Mouse (Mus musculus): Measurements from ENCODE around the gene Nsmce1.

The Nsmce1 gene

DNA sequence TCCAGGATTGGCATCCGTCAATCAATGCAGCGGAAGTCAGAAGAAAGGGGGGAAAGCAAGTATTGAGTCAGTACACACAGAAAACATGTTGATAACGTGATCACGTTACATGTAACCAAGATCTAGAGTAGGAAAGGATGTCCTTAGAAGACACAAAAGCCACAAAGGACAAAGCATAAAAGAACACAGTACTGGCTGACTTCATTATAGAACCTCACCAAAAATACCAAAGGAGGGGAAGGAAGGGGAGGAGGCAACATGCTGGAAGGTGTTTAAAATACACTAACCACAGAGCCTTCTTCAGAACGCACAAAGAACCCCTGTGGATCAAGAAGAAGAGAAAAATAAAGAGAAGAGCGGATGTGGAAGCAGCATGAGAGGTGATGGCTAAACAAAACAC lies 2.7 kb downstream of the Nsmce1 start:
- no peak for DNase-seq

DNA sequence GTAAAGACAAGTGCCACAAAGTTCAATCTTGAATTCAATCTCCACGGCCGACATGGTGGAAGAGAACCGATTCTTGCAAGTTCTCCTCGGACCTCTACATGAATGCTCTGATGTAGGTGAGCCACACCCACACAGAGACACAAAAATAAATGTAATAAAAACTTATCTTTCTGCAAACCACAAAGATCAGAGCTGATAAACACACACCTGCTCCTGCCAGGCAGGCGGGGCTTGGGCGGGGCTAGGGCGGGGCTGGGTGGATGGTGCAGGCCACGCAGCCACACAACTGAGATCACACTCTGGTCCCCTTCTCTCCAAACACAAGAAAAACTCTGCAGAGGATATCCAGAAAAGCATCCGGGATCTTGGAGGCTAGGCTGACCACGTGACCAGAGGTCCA lies 4.3 kb downstream of the Nsmce1 start:
- DNase-seq, result no peak

DNA sequence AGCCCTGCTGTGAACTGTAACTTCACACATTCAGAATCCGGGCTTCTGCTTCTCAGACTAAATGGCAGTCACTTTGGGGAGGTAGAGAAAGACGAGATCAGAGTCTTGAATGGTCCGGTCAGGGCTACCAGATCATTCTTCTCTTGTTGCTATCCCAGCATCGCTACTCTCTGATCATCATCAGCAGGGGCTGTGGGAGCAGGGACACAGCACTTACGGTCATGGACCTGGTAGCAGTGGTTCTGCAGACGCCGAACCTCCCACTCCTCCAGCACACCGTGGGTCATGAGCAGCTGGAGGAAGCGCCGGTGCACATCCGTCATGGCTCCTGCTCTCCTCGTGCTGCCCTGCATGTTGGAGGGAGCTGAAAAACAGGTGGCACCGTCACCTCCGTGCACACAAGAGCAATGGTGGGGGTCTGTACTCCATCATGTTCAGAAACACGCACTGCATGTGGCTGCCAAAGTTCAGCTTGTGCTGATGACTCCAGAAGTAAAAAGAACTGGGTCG lies 5.2 kb downstream of the Nsmce1 start:
- DNase-seq, result no peak

DNA sequence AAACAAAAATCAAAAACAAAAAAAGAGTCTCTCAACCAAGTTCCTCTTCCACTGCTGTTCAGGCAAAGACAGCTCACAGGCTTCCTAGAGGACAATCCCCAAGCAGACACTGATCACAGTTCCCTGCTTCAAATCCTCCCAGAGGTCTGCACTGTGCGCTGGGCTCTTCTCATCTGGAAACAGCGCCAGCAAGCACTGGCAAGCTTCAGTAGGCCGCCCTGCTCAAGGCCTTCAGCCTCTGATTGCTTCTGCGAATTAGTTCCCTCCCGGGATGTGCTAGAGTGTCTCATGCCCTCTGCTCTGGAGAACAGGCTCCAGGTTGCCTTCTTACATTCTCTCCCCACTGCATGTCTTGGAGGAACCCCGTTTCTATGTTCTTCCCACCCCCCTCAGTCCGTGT lies 6.6 kb downstream of the Nsmce1 start:
- DNase-seq, result no peak

DNA sequence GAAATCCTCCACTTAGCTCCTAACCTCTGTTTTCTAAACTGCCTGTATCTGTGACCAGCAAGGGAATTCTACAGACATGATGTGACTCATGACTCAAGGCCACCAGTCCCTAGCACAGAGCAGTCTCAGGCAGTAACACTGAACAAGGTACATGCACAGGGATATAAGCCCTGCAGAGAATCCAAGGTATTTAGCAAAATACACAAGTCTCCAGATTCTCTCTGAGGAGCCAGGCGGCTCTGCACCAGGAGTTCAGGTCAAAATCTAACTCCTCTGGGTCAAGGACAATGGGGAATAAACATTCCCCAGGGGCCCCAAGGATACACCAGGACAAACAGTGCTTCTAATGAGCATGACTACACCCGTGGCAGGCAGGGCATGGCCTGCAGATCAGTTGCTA lies 8.5 kb downstream of the Nsmce1 start:
- no peak for DNase-seq

DNA sequence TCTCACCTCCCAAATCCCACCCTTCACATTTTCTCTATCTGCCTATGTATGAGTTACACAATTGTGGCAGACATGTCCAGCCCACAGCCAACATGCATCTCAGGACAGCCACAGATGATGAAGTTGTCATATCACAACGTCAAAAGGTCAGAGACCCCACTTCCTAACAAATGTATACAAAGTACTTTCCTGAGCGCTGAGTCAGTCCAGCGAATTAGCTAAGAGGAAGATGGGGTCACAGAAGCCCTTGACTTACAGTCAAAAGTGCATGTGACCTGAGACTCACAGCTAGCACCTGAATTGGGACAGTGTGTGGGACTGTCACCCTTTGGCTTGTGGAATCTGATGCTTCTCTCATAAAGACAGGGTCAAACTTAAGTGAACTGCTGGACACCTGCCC lies 9.1 kb downstream of the Nsmce1 start:
- no peak for DNase-seq

DNA sequence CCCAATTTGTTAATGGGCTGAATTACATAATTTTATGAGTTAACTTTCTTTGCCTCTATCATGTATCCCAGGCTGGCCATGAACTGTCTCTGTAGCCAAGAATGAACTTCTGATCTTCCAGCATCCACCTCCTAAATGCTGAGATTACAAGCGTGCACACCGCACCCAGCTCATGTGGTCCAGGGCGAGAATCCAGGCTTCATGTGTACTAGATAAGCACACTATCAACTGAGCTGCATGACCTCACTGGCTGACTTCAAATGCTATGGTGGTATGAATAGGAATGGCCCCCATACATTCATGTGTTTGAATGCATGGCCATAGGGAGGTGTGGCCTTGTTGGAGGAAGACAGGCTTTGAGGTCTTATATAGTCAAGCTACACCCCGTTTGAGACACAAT lies 10.9 kb downstream of the Nsmce1 start:
- DNase-seq, result no peak

DNA sequence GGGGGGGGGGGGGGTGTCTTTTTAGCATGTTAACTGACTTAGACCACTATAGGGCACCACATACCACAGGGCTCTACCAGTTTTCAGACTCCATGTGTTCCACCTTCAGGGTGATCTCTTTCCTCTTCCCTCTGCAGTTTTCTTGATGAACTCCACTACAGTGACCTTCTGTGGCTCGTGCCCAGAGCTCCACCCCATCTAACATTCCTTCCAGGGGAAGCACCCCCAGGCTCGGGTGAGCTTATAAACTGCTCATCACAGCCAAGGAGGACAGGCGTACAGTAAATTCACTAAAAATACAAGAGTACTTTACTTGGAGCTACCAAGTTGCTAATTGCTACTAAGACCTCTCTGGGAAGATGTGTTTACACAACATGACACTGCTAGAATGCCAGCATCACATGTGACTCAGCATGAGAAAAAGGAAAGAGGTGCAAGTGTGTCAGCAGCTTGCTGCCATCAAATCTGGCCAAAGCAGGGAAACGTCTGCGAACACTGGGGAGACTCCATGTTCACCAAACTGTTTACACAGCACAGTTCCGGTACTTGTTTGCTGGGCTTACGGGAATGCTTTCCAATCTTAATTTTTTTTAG lies 12.9 kb downstream of the Nsmce1 start:
- DNase-seq, result no peak

DNA sequence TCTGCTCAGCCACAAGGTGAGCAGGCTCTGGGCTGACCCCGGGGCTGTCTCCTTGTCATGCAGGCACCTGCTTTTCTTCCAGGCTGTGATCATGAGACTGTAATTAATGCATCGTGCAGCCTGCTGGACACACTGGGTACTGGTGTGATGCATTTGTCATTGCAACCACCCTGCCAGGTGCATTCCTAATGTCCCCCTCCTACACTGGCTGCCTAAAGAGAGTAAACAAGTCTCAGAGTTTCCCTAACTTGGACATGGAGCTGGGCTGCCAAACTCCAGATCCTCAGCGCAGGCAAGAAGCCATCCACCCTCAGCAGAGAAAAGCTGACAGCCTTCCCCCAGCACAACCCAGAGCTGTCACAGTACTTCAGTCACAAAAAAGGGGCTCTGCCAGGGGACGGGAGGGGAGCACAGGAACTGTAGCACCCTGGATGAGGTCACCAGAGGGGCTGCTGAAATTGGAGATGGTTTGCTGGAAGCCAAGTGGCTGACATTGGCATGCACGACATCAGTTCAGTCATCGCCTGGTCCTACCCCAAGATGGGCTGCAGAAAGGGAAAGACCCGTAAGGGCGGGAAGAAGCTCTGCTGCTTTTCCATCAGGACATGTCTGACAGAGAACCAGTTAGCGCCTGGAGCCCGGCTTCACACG lies 15.7 kb downstream of the Nsmce1 start:
- DNase-seq, result no peak

DNA sequence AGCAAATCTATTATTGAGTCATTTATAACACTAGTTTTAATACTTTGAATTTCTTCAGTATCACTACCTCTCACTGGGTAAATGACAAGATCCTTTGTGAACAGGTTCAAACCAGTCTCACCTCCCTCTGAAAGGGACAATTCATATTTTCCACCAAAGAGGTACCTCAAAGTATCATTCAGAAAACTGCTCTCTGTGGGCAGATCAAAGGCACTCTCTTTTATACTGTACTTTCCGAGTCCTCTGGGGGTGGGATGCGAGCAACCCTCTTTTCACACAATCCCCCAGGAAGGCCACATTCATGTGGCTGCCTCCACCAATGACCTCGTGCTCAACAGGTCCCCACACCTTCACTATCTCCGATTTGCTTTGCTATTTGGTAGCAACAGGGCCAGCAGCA lies 16.9 kb downstream of the Nsmce1 start:
- DNase-seq, result no peak

DNA sequence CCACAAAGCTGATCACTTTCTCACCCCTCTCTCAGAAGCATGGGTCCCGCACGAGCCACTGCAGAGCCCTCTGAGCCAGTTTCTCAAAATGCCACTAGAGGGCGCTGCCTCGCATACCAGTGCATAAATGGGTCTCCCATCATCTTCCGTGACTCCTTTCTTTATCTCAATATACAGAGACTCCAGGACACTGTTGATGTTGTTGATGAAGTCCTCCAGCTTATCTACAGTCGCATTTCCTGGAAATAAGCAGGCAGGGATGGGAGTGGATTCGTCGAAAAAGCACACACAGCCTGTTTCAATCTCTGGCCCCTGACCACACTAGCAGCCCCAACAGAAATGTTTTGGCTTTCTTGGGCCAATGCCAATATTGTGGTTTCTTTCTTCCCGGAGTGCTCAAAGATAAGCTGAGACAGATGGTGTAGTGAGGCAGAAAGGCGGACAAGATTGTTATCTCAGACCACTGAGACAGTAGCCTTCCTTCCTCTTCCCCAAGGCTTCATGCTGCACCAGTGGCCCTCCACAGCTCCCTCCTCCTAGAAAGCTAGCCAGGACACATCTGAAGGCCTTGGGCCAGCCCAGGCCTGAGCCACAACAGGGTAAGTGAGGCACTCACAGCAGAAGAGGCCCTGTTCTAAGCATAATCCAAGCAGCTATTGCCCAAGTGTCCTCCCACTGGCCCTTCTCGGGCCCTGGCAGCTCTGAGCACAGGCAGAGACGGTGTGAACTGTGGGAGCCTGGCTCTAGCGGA lies 19.2 kb downstream of the Nsmce1 start:
- DNase-seq, result peak; percentile 67

DNA sequence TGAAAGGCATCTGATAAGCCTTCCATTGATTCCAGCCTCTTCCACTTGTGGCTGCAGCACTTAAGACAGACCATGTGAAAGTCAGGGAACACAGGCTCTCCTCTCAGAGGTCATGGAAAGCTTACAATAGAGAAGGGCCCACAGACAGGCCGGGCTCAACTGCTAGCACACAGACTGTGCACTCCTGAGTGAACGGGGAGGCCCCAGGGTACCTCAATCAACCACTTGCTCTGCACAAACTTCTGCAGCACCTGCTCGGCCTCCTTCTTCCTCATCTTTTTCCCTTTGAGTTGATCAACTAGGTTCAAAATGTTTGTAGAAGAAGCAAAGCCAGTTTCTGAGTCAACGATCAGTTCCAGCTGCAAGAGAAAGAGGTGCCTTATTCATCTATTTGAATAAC lies 20.5 kb downstream of the Nsmce1 start:
- no peak for DNase-seq

DNA sequence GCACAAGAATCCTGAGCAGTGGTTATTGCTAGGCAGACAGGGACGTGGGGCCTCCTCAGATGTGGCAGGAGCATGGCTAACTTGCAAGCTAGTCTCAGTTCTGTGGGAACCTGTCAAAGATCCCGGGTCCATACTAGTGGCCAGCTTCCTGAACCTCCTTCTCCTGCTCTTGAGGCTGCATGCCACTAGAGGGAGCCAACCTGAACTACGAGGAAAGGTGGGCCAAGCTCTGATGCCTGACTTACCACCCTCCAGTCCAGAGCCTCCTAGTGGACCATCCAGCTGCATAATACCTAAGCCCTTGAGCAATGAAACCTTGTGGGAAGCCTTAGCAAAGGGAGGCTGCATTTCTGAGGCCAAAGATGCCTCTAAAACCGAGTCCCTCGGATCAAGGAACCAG lies 21.5 kb downstream of the Nsmce1 start:
- peak; percentile 47 for DNase-seq

DNA sequence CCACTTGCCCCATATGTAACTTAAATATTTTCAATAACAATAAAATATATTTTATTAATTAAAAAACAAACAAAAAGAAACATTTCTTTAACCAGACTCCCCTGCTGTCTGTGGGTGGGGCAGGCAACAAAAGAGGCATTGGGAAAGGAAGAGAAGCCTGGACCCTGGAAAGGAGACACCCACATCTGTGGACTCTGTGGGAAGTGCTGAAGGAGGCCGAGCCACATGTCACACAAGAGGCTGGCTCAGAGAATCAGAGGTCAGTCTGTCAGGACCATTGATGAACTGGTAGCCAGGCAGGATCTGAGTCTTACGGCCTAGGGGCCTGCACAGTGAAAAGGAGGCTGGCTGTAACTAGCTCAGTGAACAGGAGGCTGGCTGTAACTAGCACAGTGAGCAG lies 29.2 kb downstream of the Nsmce1 start:
- DNase-seq, result no peak

DNA sequence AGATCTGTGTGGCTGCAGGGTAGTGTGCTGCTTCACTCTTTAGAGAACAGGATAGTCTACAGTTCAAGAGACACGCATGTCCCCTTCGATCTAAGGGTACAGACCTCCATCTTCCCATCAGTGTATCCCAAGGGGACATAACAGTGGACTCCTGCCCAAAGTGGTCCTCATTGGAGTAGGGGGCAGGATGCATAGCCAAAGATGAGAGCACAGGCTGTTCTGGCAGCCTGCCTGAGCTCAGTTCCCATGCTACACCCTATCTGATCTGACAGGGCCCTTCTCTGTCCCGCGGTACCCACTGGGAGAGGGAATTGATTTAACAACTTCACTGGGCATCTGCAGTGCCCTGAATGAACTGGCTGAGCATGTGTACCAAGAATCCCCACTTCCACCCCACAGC lies 37.7 kb downstream of the Nsmce1 start:
- DNase-seq, result no peak

DNA sequence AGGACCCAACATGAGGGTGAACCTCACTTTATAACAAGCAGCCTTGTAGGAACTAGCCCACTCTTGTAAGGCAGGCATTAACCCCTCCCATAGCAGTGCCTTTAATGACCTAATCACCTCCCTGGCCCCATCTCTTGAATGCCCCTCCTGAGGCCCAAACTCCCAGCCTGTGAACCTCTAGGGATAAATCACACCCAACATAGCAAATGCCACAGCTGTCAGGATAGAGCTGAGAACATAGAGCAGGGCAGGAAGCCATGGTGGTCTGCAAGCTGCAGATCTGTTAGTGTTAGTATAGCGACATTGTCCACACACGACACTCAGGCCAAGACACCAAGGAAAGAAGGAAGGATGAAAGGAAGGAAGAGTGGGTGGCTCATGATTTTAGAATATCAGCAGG lies 40.3 kb downstream of the Nsmce1 start:
- DNase-seq, result no peak

DNA sequence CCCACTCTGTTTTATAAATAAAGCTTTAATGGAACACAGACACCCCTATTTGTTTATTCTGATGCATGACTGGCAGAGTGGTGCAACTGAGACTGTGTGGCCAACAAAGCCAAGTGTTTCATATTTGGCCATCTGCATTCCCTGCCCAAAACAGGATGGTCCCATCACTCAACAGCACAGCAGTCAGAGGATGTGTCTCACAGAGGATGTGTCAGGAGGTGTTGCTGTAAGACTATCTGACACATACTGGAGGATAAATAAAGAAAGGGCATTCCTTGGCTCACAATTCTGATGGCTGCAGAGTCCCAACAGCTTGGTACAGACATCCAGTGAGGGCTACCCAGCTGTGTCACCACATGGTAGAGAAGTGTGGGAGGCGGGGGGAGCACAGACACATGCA lies 40.7 kb downstream of the Nsmce1 start:
- DNase-seq, result no peak

DNA sequence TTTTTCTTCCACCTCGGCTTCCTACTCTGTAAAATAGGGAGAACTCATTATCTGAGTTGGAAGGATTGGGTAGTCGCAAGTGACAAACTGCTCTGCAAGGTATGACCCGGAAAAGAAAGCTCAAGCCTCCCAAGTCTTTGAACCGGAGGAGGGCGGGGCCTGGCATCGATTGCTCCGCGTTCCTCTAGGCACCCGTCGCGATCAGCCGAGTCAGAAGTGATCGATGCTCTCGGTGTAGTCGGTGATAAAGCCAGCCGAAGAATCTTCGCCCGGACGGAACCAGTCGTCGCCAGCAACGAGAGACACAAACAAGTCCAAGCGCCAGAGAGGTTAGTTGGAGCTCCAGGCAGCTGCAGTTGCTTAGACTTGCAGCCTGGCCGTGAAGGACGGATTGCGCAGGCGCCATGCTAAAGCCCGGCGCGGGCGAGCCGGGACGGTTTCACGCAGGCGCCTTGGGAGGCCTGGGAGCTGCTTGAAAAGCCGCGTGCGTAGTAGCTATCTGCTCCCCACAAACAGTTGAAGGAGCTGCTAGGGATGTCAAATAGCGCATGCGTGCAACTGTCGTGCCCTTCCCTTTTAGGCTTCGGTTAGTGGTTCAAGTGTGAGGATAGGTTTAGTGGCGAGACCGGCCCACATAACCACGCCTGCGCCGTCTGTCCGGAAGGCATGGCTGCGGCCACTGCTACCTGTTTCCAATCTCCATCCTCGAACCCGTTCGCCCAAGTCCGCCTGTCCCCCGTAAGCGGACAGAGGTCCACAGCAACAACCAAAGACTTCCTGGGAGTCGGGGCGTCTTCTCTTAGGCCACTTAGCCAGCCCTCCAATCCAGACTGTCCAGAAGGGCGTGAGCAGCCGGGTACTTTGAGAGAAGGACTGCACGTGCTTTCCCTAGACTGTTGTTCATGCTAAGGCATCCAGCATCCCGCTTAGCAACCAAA lies 46.7 kb downstream of the Nsmce1 start, which contains the start of gene Kdm8:
TSS of gene Kdm8 (plus strand) at position 213 of the 938 bp plus-strand sequence.
- peak; percentile 93 for DNase-seq

DNA sequence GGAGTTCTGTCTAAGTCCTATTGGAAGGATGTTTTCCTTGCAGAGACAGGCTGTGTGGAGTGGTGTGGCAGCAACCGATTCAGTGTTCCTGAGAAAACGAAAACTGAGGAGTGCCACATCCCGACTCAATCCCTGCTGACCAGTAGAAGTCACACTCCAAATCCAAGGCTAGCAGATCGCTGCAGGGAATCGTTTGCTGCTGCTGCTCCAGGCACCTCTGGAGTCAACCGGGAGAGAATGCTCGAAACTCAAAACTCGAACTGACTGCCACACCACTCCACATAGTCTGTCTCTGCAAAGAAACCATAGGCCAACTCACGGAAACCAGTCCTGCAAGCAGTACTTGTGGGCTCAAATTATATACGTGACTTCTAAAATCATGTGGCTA lies 47.3 kb downstream of the Nsmce1 start:
- DNase-seq, result no peak

DNA sequence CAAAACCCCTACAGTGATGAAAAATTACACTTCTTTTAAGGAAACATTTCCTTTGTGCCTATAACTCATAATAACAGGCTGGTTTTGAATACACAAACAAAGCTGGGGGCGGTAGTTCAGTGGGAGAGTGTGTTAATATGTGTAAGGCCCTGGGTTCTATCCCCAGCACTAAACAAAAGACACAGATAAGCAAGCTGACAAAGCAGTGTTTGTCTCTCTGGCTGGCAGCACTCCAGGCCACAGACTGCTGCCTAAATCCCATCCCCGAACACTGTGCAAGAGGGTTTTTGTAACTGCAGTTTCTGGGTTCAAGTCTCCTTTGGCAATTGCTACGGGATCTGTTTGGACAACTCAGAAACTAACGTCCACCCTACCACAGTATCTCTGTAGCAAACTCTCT lies 49.1 kb downstream of the Nsmce1 start:
- DNase-seq, result no peak

DNA sequence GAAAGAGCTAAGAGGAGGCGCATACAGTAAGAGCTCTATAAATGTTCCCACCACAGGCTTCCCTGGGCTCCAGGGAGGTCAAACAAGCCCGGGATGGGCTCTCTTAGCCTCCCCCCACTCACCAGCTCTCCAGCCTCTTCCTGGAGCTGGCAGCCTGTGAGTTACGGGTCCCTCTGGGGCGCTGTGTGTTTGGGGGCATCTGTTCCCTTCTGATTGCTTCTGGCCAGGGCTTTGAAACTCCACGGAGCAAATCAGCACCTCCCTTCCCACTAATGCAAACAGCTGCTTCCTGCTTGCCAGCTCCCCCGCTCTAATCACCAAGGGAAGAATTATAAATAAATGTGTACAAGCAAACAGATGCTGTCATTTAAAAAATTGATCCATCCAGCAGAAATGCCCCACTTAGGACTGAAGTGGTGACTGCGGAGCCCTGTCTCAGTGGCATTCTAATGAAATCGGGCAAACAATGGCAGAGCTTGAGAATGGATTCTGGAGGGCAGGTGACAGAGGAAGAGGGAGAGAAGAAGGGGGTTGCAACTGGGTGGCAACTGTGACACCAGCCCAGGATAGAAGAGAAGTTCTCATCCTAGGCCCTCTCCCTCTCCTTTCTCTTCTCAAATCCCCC lies 56.6 kb downstream of the Nsmce1 start:
- DNase-seq, result no peak

DNA sequence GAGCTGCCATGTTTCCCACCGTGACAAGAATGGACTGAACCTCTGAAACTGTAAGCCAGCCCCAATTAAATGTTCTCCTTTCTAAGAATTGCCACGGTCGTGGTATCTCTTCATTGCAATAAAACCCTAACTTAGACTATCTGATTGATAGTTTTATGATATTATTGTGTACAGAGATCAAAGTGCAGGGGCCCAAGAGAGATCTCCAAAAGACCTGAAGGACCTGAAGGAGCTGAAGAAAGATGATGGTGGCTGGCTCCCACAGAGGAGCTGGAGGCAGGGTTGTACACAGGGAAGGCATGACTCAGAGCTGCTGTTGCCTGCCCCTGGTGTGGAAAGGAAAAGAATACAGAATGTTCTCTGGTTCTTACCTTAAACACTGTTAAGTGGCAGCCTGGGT lies 57.5 kb downstream of the Nsmce1 start:
- DNase-seq, result no peak
